Mouse (Mus musculus): ENCODE measurements around the gene Plcb2.
A peak's percentile ranks its signal among the peaks of the same experiment; 100 is the strongest.

The Plcb2 gene

DNA sequence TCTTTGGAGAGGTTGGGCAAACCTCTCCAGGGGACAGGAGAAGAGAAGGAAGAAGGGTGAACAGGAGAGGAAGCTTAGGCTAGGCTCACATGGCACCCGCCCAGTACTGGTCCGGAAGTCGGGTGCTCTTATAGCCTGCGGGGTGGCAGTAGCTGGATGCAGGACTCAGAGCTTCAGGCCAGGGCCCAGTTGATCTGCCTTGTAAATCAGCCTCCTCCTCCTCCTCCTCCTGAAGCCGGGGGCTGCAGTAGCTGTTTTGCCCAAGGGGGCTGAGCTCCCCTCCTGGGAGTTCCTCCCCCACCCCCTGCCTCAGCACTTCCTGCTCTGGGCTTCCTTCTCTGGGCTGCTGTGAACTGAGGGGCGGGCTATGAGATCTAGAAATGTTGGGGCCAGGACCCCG lies at the start of gene Plcb2:
Plcb2 (minus strand) TSS at position 102 of the 400 bp plus-strand sequence.
- peak; percentile 34 to 44 for DNase-seq (ENCODE audit: low spot score in 2 of 2)

DNA sequence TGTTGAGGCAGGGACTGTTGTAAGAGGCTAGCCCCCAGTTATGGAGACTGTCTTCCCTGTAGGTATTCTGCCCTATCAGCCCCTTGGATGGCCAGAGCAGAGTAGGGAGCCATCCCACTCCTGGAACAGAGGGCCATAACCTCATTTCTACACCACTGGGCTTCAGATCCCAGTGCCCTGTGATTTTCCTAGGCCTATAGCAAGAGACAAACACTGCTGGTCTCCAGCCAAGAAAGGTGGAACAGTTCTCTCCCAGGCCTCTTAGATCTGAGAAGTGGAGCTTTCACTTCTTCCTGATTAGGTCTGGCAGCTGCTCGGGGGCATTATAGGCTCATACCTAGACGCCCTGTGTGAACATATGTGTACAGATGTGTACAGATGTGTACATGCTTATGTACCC lies 48.1 kb upstream of the Plcb2 start:
- no peak for DNase-seq (ENCODE audit: low spot score in 2 of 2)

DNA sequence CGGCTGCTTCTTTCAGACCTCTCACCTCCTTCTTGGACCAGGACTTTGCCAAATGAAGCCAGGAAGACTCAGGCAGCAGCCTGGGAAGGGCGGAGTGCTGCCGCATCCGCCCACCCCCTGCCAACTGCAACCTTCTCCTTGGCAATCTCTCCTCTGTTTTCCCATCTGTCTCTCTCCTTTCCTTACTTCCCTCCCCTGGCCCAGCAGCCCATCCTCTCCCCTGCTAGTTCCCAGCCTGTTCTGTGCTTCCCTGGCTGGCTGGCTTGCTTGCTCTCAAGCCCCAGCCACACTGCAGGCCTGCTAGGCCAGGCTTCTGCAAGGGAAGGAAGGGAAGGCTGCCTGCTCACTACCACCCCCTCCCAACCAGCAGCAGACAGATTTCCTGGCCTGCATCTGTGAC lies 47.6 kb upstream of the Plcb2 start:
- DNase-seq (ENCODE audit: low spot score in 2 of 2): no peak

DNA sequence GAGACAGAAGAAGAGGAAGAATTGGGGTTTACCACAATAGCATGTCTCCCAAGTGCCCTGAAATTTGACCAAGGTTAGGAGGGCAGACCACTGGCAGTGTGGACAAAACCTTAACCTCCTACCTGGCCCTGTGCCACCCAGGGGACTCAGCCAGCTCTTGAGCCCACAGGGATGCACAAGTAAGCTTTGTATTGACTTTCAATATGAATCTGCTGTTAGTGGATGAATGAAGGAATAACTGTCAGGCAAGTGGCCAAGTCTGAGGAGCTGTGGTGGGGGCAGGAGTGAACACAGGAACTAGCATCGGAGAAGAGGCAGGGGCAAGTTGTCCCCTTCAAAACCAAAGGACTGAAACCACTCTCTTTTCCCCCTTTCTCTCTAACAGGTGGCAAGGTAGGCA lies 47.2 kb upstream of the Plcb2 start:
- no peak for DNase-seq (ENCODE audit: low spot score in 2 of 2)

DNA sequence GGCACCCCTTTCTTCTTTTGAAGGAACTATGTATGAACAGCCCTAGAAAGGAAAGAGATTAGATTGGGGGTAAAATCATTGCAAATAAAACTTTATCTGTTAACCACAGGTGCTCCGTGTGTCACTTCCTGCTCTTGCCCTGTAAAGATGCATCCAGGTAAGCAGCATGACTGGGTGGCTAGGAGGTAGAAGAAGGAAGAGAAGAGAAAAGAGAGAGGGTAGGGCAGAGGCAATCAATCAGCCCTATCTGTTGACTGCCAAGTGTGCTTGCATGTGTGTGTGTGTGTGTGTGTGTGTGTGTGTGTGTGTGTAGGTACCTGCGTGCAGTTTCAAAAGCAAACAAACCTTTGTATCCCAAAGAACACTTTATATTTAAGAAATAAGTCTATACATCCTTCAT lies 46.3 kb upstream of the Plcb2 start:
- DNase-seq (ENCODE audit: low spot score in 2 of 2): no peak

DNA sequence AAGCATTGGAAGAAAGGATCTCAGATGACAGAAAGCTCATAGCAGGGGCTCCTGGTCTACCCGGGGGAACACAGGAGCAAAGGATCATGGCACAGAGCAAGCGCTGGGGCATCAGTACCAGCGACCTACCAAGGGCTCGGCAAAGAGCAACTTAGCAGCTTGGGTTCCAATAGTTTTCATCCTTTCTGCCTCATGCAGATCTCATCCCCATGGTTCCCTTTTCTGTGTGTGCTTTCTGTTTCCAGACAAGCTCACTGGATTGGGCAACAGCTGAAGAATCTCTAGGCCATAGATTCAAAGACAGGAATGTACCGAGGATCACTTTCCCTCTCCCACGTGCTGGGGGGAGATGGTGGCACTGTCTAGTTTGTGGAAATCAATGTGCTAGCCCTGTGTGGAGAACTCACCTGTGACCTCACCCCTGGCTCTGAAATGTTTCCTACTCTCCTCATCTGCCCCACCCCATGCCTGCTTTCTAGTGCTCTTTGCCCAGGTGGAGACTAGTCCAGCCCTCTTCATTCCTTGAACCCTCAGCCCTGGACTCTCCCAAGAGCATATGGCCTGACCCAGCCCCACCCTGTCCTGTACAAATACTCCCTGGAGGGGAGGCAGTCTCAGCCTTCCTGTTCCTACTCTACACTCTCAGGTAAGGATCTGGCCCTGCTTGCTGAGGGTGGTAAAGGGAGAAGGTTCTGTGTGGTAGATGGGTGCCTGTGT lies 44.1 kb upstream of the Plcb2 start, which contains the start of gene Phgr1:
Phgr1 (plus strand) TSS at position 612 of the 717 bp plus-strand sequence.
- DNase-seq (ENCODE audit: low spot score in 2 of 2): no peak

DNA sequence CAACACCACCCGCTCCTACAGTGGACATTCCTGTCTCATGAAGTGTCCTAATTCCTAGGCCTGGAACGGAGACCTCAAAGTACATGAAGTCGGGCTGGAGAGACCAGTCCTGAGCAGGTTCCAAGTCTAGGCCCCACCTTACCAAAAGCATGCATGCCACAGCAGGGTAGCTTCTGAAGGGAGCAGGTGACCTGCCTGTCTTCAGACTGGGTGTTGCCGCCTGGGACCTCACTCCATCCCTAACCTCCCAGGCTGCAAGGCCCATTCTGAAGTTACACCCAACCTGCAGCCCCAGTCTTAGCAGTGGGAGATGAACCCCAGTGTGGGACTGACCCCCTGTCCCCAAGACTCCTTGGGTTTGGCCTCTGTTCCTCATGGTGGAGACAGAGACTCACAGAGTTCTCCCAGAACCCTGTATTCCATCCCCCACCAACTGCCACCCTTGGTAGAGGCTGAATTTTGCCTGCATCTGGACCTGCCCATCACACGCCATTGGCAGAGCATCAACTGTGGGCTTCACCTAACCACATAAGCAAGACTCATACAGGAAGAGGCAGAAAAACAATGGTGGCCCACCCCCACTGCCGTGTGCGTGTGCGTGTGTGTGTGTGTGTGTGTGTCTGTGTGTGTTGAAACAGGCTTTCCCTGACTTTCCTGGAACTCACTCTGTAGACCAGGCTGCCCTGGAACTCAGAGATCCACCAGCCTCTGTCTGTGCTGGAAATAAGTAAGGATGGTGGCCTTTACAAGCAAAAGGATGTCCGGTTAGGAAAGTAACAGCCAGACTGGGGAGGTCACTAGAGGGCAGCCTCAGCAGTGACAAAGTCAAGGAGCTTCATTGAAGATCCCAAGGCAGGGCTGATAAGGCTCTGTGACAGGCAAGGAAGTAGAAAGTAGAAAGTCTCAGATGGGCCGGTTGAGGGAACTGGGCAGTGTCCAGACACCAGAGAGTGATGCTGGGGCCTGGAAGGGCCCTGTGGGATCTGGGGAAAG lies 38.1 kb upstream of the Plcb2 start:
- no peak for DNase-seq (ENCODE audit: low spot score in 2 of 2)

DNA sequence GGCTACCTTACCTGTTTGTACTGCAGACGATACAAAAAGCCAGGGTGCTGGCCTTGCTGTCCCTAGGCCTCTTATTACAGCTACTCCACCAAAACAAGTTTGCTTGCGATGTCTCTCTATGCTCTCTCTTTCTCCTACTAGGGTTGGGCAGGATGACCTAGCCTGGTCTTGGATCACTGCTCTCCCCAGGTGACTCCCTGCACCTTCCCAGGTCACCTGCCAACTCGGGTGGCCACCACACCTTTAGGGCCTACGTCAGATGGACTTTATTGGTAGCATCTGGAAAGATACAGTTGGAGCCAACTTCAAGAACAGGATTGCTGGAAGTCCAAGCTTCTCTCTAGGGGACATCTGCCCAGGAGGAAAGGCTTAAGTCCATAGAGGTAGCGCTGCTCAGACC lies 36.6 kb upstream of the Plcb2 start:
- no peak for DNase-seq (ENCODE audit: low spot score in 2 of 2)

DNA sequence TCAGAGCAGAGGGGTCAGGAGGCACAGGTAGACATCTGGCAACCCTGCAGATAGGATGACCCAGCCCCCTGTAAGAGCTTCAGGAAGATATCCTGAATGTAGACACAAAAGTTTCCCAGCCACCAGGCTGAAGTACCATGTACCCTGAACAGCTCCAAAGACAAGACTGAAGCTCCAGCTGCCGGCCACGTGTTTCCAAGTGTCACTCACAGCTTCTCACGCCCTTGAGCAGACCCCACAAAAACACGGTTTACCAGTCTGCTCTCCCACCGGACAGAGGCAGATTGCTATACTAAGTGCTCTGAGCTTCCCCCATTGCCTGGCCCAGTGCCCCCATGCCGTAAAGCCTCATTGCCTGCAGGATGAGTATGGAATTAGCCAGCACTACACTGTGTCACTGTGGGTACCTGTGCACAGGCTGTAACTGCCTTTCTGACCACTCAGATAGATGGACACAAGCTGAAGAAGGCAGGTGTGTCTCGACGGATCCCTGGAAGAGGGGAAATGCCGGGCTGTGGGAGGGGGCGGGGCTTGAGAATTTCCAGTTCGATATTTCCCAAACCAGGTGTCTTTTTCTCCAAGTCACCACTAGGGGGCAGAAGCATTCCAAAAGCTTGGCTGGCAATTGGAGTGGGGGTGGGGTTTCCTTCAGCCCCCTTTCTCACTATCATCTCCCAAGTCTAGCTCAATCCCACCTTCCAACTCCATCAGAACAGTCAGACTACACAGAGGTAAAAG lies 36.0 kb upstream of the Plcb2 start:
- DNase-seq (ENCODE audit: low spot score in 2 of 2): peak in 1 of 2 experiments; percentile 35

DNA sequence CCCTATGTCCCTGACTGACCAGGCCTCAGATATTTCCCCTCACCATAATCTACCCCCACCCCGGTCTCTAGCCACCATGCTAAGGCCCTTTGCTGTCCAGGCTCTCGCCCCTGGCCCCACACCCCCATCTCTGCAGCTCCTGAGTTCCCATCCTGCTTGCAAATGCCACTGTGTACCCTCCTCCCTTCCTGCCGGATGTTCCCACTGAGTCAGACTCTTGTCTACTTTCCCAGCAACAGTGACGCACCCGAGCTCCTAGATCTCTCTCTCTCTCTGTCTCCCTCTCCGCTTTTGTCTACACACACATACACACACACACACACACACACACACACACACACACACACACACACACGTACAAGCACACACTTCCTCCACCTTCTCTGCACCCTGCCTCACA lies 35.2 kb upstream of the Plcb2 start:
- no peak for DNase-seq (ENCODE audit: low spot score in 2 of 2)

DNA sequence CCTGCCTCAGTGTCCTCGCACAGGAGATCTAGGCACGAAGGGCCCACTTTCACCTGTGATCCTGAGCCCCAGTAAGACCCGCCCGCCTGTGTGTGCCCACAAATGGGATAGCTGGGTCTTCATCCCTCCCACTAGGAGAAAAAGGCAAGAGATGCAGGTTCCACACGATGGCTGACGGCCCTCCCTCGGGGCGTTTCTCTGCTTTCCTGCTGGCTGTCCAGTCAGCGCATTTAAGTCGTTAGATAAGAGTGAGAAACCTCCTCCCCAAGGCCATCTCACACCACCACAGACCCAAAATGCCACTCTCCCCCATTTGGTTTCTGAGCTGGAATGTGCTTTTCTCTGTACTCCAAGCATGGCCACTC lies 34.5 kb upstream of the Plcb2 start:
- DNase-seq (ENCODE audit: low spot score in 2 of 2): no peak

DNA sequence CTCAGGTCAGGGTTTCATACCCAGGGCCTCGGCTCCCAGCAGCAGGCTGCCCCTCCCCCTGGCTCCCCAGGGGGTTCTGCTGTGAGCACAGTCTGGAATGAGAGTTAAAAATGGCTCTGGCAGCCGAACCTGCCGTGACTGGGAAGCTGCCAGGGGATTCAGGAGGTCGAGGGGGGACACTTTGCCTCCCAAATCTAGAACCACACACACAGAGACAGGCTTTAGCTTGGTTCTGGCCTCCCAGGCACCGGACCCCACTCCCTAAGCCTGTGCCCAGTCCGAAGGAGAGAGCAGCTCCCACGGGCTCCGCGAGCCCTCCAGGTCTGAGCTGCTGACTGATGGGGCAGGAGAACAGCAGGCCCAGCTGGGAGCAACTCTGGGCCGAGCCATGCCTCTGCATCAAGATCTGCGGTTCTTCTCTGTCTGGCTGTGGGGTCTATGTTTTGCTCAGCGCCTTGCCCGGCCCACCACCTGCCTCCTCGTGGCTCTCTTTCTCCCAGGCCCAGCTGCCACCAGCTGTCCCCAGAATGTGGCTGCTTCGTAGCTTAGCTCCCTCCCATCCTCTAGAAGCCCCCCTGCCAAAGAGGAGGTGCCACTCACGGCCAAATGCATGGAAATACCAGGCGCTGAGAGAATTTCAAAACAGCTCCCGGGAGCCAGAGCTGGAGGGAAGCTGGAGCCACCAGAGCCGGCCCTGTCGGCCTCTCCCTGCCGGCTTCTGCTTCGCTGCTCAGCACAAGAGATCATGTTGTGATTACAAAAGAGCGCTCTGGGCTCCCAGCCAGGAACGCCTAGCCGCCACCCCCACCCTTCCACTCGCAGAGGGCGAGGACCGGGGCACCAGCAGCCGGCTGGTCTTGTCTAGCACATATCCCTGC lies 33.9 kb upstream of the Plcb2 start, which contains the start of gene Ccdc9b:
Ccdc9b (minus strand) TSS at position 756 of the 878 bp plus-strand sequence.
- DNase-seq (ENCODE audit: low spot score in 2 of 2): no peak

DNA sequence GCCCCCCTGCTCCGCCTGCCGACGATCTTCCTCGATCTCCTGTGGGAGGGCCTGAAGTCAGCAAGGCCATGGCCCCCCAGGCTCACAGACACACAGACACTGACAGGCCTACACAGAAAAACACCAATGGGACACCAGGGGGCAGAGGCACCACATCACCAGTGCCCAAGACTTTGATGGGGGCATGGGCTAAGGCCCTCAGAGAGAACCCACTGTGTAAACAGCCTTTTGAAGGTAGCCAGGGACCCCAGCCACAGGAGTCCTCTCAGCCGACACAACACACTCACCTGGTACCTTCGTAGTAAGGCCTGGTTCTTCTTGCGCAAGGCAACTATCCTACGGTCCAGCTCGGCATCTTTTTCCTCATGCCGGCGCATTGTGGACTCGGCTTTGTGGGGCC lies 33.1 kb upstream of the Plcb2 start:
- no peak for DNase-seq (ENCODE audit: low spot score in 2 of 2)

DNA sequence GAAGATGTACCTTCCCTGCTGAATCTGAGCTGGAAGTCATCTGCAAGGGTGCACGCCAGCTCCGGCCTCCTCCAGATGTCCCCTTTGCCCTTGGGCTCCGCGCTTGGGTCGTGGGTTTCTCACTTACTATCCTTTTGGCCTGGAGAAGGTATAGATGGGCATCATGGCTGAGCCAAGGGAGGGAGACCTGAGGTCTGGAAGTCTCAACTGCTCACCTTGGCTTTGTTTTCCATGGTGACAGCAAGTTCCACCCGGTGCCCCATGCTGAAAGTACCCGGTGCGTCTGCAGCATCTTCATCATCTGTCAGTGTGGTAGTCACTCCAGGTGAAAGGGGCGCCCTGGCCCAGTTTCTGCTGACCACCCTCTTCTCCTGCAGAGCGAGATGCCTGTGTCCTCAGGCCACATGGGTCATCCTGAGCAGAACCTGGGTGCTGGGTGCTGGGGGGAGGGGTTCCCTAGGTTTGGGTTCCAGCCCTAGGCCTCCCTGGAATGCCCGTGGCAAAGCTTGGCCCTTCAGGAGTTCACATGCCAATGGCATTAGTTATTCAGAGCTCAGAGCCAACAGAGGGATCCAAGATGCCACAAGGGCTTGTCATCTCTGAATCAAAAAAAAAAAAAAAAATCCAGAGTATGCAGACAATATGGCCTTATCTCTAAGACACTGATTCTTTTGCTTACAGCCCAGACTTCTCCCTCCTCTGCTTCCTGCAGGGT lies 32.2 kb upstream of the Plcb2 start:
- no peak for DNase-seq (ENCODE audit: low spot score in 2 of 2)

DNA sequence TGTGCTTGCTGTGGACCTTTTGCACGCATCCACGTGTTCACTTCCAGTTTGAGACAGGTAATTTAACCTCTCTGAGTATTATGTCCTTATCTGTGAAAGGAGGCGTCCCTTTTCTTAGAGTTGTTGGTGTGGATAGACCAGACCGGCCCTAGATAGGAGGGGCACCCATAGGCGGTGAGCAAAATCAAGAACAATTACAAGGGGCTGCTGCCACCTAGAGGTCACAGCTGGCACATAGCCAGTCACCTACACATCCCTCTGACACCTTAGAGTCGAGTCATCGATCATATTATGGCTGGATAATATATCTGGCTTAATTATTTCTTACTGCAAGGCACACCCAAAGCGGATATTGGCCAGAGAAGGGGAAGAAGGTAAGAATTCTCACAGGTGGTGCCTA lies 31.6 kb upstream of the Plcb2 start:
- DNase-seq (ENCODE audit: low spot score in 2 of 2): peak; percentile 73 to 85

DNA sequence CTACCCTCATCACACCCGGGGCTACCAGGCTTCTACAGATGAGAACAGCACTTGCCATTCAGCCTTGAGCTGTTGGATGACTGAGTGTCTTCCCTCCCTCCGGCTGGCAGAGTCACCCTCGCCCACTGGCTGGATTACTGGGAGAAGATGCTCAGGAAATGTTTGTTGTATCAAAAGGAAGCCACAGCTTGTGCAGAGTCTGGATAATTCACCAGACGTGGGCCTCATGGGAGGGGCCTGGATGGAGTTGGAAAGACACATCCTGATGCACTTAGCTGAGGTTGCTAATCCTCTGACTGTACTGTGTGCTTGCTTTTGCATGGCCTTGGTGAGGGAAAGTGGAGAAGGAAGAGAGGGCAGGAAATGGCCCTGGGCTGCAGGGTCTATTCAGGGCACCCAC lies 27.9 kb upstream of the Plcb2 start:
- DNase-seq (ENCODE audit: low spot score in 2 of 2): no peak

DNA sequence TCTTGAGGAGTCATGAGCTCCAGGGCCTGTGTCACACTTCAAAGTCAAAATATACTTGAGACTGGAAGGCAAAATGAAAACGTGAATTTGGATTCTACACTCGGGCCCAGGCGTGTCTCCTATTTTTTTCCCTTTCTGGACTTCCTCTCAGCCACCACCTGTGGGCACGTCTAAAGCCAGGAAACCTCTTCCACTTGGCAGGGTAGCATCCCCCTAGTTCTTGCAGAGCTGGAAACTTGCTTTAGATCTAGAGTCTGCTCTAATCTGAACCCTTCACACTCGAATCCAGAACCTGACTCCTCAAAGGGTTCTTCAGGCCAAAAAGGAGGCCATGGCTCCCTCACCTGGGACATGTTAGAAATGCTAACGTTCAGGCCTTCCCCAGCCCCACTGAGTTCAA lies 27.2 kb upstream of the Plcb2 start:
- DNase-seq (ENCODE audit: low spot score in 2 of 2): no peak

DNA sequence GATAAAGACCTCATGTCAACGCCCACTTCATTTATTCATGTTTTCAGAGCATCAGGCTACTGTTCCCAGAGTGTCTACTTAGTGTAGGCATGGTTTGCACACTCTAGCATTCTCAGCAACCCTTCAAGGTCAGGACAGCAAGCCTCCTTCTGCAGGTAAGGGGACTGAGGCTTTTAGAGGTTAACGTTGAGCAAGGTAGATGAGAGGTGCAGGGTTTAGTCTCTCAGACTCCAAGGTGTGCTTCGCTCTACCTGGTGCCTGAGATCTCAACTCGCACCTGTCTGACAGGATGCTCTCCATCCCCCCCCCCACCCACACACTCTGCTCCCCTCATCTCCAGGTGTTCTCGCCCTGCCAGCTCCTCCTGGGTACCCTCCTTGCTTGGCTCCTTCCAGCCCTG lies 25.9 kb upstream of the Plcb2 start:
- DNase-seq (ENCODE audit: low spot score in 2 of 2): no peak

DNA sequence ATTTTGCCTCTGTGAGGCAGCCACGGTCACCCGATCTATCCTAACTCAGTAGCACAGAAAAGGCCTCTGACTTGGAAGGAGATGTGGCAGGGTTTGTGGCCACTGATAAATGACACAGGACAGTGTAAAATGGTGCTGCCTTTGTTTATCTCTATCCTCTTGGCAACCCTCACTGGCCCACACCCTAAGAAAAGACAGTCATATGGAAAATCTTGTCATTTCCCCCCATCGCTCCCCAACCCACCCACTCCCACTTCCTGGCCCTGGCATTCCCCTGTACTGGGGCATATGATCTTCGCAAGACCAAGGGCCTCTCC lies 24.5 kb upstream of the Plcb2 start:
- no peak for DNase-seq (ENCODE audit: low spot score in 2 of 2)

DNA sequence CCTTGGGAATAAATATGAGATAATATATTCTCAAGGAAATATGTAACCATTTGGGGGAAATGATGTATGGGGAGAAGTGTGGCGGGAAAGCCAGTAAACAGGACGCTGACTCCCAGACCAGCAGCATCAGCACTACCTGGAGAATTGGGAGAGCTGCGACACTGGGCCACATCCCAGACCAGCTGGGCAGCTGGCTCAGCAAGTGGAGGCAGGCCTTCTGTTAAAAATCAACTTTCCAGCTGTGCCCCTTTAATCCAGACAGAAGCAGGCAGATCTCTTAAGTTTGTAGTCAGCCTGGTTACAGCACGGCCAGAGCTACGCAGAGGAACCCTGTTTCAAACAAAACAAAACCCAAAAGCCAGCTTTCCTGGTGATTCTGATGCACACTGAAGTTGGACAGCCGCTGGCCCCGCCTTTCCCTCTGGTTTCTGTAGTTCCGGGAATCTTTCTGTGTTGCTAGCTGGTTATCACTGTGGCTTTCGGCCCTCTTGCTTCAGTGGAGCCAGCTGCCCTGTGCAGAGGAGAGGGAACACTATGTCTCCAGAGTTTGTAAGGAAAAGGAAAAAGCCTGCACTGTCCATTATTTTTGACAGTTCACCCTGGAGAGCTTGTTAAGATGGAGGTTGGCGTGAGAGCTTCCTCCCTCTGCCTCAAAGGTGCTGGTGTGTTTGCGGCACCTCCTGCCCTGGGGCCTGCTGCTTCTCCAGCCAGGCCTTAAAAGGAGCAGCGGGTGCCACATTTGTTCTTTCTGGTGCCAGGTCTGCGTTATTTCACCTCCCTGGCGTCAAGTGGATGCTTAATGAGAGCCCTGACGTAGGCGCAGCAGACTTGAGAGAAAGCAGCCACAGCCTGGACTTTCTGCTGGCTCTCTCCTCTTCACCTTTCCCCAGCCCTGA lies 23.9 kb upstream of the Plcb2 start:
- no peak for DNase-seq (ENCODE audit: low spot score in 2 of 2)
